ENCODE assay signal across 8 mouse cellular contexts in genomic region chr5:59996698-59997097, GRCm38 (mm10).
A peak's percentile ranks its signal among the peaks of the same experiment; 100 is the strongest.
DNase-seq lines count a peak whose midpoint lies in the region; ATAC-seq and TF ChIP-seq lines count a peak whose summit lies in the region.

No protein-coding gene starts in this region.

- no peak for ATAC-seq in midbrain, embryonic 14.5 days (ENCODE audit: low FRiP score, low TSS enrichment)
- ATAC-seq in midbrain, embryonic 11.5 days (ENCODE audit: low FRiP score): no peak
- ATAC-seq in midbrain, postnatal 0 days (ENCODE audit: low FRiP score): no peak

- DNase-seq in adrenal gland, postnatal 10 days: peak; percentile 3
- no peak for DNase-seq in adrenal gland, postnatal 25 days
- DNase-seq in midbrain, embryonic 14.5 days: peak; percentile 74
- no peak for DNase-seq in midbrain, embryonic 11.5 days (ENCODE audit: low spot score, missing footprints)
- DNase-seq in layer of hippocampus, postnatal 10 days (ENCODE audit: low spot score in 2 of 2): peak; percentile 41 to 49
- DNase-seq in midbrain, postnatal 0 days (ENCODE audit: low spot score): peak; percentile 60
- no peak for DNase-seq in urinary bladder, postnatal 25 days (ENCODE audit: low spot score)
- no peak for DNase-seq in gastrocnemius, postnatal 14 days

- no peak overlapping the region for H3K27ac ChIP-seq in midbrain, embryonic 14.5 days (replicated peaks; ENCODE audit: low read depth, low read length)
- H3K27ac ChIP-seq in midbrain, embryonic 11.5 days (ENCODE audit: low read depth, low read length): no peak overlapping the region
- no peak overlapping the region for H3K27ac ChIP-seq in midbrain, postnatal 0 days (ENCODE audit: low read depth, low read length)

- H3K36me3 ChIP-seq in midbrain, embryonic 14.5 days (ENCODE audit: control insufficient read depth, insufficient read depth, low read length): no peaks in the 10 kb centered on the region
- no peaks in the 10 kb centered on the region for H3K36me3 ChIP-seq in midbrain, embryonic 11.5 days (ENCODE audit: control insufficient read depth, insufficient read depth, low read length)
- H3K36me3 ChIP-seq in midbrain, postnatal 0 days (ENCODE audit: insufficient read depth, low read length): no peaks in the 10 kb centered on the region

- no peak overlapping the region for H3K4me2 ChIP-seq in midbrain, embryonic 14.5 days (ENCODE audit: low read length)
- no peak overlapping the region for H3K4me2 ChIP-seq in midbrain, embryonic 11.5 days
- H3K4me2 ChIP-seq in midbrain, postnatal 0 days (ENCODE audit: low read depth, low read length, poor library complexity, severe bottlenecking): no peak overlapping the region

- H3K4me1 ChIP-seq in midbrain, embryonic 14.5 days (ENCODE audit: control insufficient read depth, insufficient read depth, low read length): no peaks in the 10 kb centered on the region
- H3K4me1 ChIP-seq in midbrain, embryonic 11.5 days (ENCODE audit: control insufficient read depth, insufficient read depth, low read length): no peaks in the 10 kb centered on the region
- H3K4me1 ChIP-seq in midbrain, postnatal 0 days (ENCODE audit: insufficient read depth, low read length): no peaks in the 10 kb centered on the region

- peak; percentile 72 for TF ChIP-seq CTCF in midbrain, postnatal 0 days (IDR thresholded peaks at IDR 0.05)

- intact Hi-C loops in gastrocnemius, postnatal 14 days (cut with DNase I; ENCODE audit: low total_unique reads): no loop called here

- no peak overlapping the region for H3K4me3 ChIP-seq in midbrain, embryonic 14.5 days (replicated peaks; ENCODE audit: low read depth, low read length)
- no peak overlapping the region for H3K4me3 ChIP-seq in midbrain, embryonic 11.5 days (ENCODE audit: low read depth, low read length)
- H3K4me3 ChIP-seq in midbrain, postnatal 0 days (ENCODE audit: low read depth, low read length): no peak overlapping the region

- H3K9ac ChIP-seq in midbrain, embryonic 14.5 days (replicated peaks; ENCODE audit: low read length): no peak overlapping the region
- H3K9ac ChIP-seq in midbrain, embryonic 11.5 days (ENCODE audit: low read length): no peak overlapping the region
- H3K9ac ChIP-seq in midbrain, postnatal 0 days (replicated peaks; ENCODE audit: low read length, poor library complexity, severe bottlenecking): no peak overlapping the region

- 72% methylated on average over 3 of the region's 3 CpGs for WGBS in midbrain, embryonic 14.5 days
- 76% methylated on average over 3 of the region's 3 CpGs for WGBS in midbrain, embryonic 11.5 days
- 68% methylated on average over 3 of the region's 3 CpGs for WGBS in midbrain, postnatal 0 days

- H3K27me3 ChIP-seq in midbrain, embryonic 14.5 days (ENCODE audit: control insufficient read depth, insufficient read depth, low read length): no peaks in the 10 kb centered on the region
- H3K27me3 ChIP-seq in midbrain, embryonic 11.5 days (ENCODE audit: control insufficient read depth, insufficient read depth, low read length): no peaks in the 10 kb centered on the region
- H3K27me3 ChIP-seq in midbrain, postnatal 0 days (ENCODE audit: insufficient read depth, low read length): no peaks in the 10 kb centered on the region

- H3K9me3 ChIP-seq in midbrain, embryonic 14.5 days (ENCODE audit: control insufficient read depth, low read length): no peaks in the 10 kb centered on the region
- H3K9me3 ChIP-seq in midbrain, embryonic 11.5 days (ENCODE audit: control insufficient read depth, low read length): no peaks in the 10 kb centered on the region
- no peaks in the 10 kb centered on the region for H3K9me3 ChIP-seq in midbrain, postnatal 0 days (ENCODE audit: low read length)

Comparison
In these comparisons a context has a peak if more than half of its experiments do, and no peak if none do; other contexts are left out.
1. DNase-seq: peak in adrenal gland, postnatal 10 days (single experiment), midbrain, embryonic 14.5 days (single experiment), layer of hippocampus, postnatal 10 days (2 of 2) and midbrain, postnatal 0 days (single experiment); none in adrenal gland, postnatal 25 days (single experiment), midbrain, embryonic 11.5 days (single experiment), urinary bladder, postnatal 25 days (single experiment) and gastrocnemius, postnatal 14 days (single experiment).